Mouse (Mus musculus) embryonic facial prominence, embryonic 11.5 days (tissue): ENCODE data around the gene Gpr1. TPM values are rescaled to one million over a fixed set of nuclear protein-coding genes. Genes with fewer than 3 reads are reported as not detected.

Source experiments
- ATAC-seq: fragments of 200-750 bp; cut with Nextera tagmentation; replicated peaks from 2 replicates; pipeline ENCODE4 v1.8.0; 2017; ENCODE audit warnings: low read depth; ENCODE audit not compliant: insufficient number of reproducible peaks, low FRiP score, low TSS enrichment
- DNase-seq: peaks from one replicate; pipeline ENCODE4 v3.0.0-alpha.2; 2015; ENCODE audit warnings: low spot score
- H3K27ac ChIP-seq: fragments of 300-500 bp; sonication (generic); replicated peaks from 2 replicates; pipeline ENCODE4 v1.5.1; 2014; ENCODE audit warnings: mild to moderate bottlenecking, low read depth, low read length, control low read depth
- H3K27me3 ChIP-seq: fragments of 300-500 bp; sonication (generic); 2 replicates; pipeline ENCODE4 v1.6.1; 2014; ENCODE audit warnings: mild to moderate bottlenecking, low read length, moderate library complexity, mixed read lengths; ENCODE audit not compliant: control insufficient read depth, insufficient read depth
- H3K36me3 ChIP-seq: fragments of 300-500 bp; sonication (generic); replicated peaks from 2 replicates; pipeline ENCODE4 v1.6.1; 2014; ENCODE audit warnings: low read depth, mild to moderate bottlenecking, low read length, moderate library complexity, mixed read lengths; ENCODE audit not compliant: control insufficient read depth, insufficient read depth
- H3K4me1 ChIP-seq: fragments of 300-500 bp; sonication (generic); 2 replicates; pipeline ENCODE4 v1.6.1; 2014; ENCODE audit warnings: low read length, mixed read lengths; ENCODE audit not compliant: control insufficient read depth, insufficient read depth
- H3K4me2 ChIP-seq: fragments of 300-500 bp; sonication (generic); 2 replicates; pipeline ENCODE4 v1.6.1; 2014; ENCODE audit warnings: low read depth, mild to moderate bottlenecking, control low read depth, low read length, moderate library complexity
- H3K4me3 ChIP-seq: fragments of 300-500 bp; sonication (generic); 2 replicates; pipeline ENCODE4 v1.5.1; 2014; ENCODE audit warnings: low read depth, low read length, control low read depth
- H3K9ac ChIP-seq: fragments of 300-500 bp; sonication (generic); replicated peaks from 2 replicates; pipeline ENCODE4 v1.6.1; 2014; ENCODE audit warnings: mild to moderate bottlenecking, control low read depth, low read length
- H3K9me3 ChIP-seq: fragments of 300-500 bp; sonication (generic); replicated peaks from 2 replicates; pipeline ENCODE4 v1.6.1; 2016; ENCODE audit warnings: mild to moderate bottlenecking, low read length, inconsistent platforms, mixed read lengths; ENCODE audit not compliant: control insufficient read depth
- WGBS: fragments of 180-500 bp; shearing (Covaris S2); extraction: QIAGEN DNeasy Blood & Tissue Kit; methylation state at CpG from one replicate; pipeline ENCODE4 v1.1.7; 2014; 5-methylcytosine and 5-hydroxymethylcytosine counted together
- polyA plus RNA-seq: library from polyadenylated mRNA; unstranded; fragments of >200 nt; fragmentation: Nextera tagmentation; extraction: Ambion mirVana; gene quantifications from 2 replicates; pipeline ENCODE4 v1.2.1, GENCODE M21; 2014

Gene Gpr1
- 0.11 and 0.17 TPM in 2 replicates for polyA plus RNA-seq

GRCm38 (mm10) chr1:63214271-63214558, at the start of gene Gpr1:
TSS of gene Gpr1 (minus strand) at chr1:63214543.
- Histone ChIP-seq H3K9ac (no peak within 1 kb of the TSS), H3K27me3 (no peaks in the 10 kb centered on the region), H3K27ac (no peak within 1 kb of the TSS), H3K9me3 (no peaks in the 10 kb centered on the region), H3K36me3 (no peaks in the 10 kb centered on the region), H3K4me1 (no peaks in the 10 kb centered on the region), H3K4me2 (peak within 1 kb of the TSS; percentile 17), H3K4me3 (no peak within 1 kb of the TSS)
- 26% methylated on average over 3 of the region's 3 CpGs for WGBS
- ATAC-seq (no peak), DNase-seq (no peak)

- WGBS: 37% methylated on average over 11 of the region's 11 CpGs
- Histone ChIP-seq H3K9me3 (no peaks in the 10 kb centered on the region), H3K9ac (no peak overlapping the region), H3K4me2 (no peak overlapping the region), H3K36me3 (no peaks in the 10 kb centered on the region), H3K4me3 (no peak overlapping the region), H3K27ac (no peak overlapping the region), H3K4me1 (no peaks in the 10 kb centered on the region), H3K27me3 (peaks cover 27% of the 10 kb centered on the region)
- DNase-seq (peak; percentile 2), ATAC-seq (no peak)
These were observed 49.3 kb upstream of the Gpr1 start for GRCm38 (mm10) chr1:63263671-63264070.

GRCm38 (mm10) chr1:63261041-63261590, 46.8 kb upstream of the Gpr1 start:
- H3K27me3 ChIP-seq: peaks cover 35% of the 10 kb centered on the region
- H3K4me3 ChIP-seq: no peak overlapping the region
- no peak overlapping the region for H3K4me2 ChIP-seq
- no peak overlapping the region for H3K9ac ChIP-seq
- H3K4me1 ChIP-seq: no peaks in the 10 kb centered on the region
- no peak for ATAC-seq
- H3K27ac ChIP-seq: no peak overlapping the region
- H3K9me3 ChIP-seq: no peaks in the 10 kb centered on the region
- H3K36me3 ChIP-seq: no peaks in the 10 kb centered on the region
- DNase-seq: peak; percentile 15
- WGBS: 45% methylated on average over 17 of the region's 17 CpGs

GRCm38 (mm10) chr1:63260742-63261033, 46.3 kb upstream of the Gpr1 start:
- Histone ChIP-seq H3K4me2 (no peak overlapping the region), H3K36me3 (no peaks in the 10 kb centered on the region), H3K9ac (no peak overlapping the region), H3K4me1 (no peaks in the 10 kb centered on the region), H3K9me3 (no peaks in the 10 kb centered on the region), H3K4me3 (no peak overlapping the region), H3K27me3 (peaks cover 39% of the 10 kb centered on the region), H3K27ac (no peak overlapping the region)
- no peak for DNase-seq
- WGBS: 47% methylated on average over 5 of the region's 5 CpGs
- no peak for ATAC-seq

- Histone ChIP-seq H3K4me3 (no peak overlapping the region), H3K9ac (no peak overlapping the region), H3K9me3 (no peaks in the 10 kb centered on the region), H3K4me2 (no peak overlapping the region), H3K4me1 (no peaks in the 10 kb centered on the region), H3K36me3 (no peaks in the 10 kb centered on the region), H3K27ac (no peak overlapping the region), H3K27me3 (peaks cover 41% of the 10 kb centered on the region)
- no peak for DNase-seq
- WGBS: 46% methylated on average over 17 of the region's 17 CpGs
- ATAC-seq: no peak
These were observed 45.8 kb upstream of the Gpr1 start for GRCm38 (mm10) chr1:63259916-63260741.

GRCm38 (mm10) chr1:63259271-63259830, 45.0 kb upstream of the Gpr1 start:
- DNase-seq: no peak
- no peaks in the 10 kb centered on the region for H3K36me3 ChIP-seq
- H3K9ac ChIP-seq: no peak overlapping the region
- H3K27ac ChIP-seq: no peak overlapping the region
- no peaks in the 10 kb centered on the region for H3K9me3 ChIP-seq
- no peak overlapping the region for H3K4me3 ChIP-seq
- no peak overlapping the region for H3K4me2 ChIP-seq
- peaks cover 37% of the 10 kb centered on the region for H3K27me3 ChIP-seq
- 53% methylated on average over 11 of the region's 11 CpGs for WGBS
- no peak for ATAC-seq
- H3K4me1 ChIP-seq: no peaks in the 10 kb centered on the region

- H3K27me3 ChIP-seq: peaks cover 34% of the 10 kb centered on the region
- WGBS: 61% methylated on average over 2 of the region's 2 CpGs
- ATAC-seq: no peak
- DNase-seq: peak; percentile 0
- H3K9me3 ChIP-seq: no peaks in the 10 kb centered on the region
- no peak overlapping the region for H3K27ac ChIP-seq
- no peak overlapping the region for H3K4me3 ChIP-seq
- no peaks in the 10 kb centered on the region for H3K4me1 ChIP-seq
- no peak overlapping the region for H3K9ac ChIP-seq
- no peak overlapping the region for H3K4me2 ChIP-seq
- H3K36me3 ChIP-seq: no peaks in the 10 kb centered on the region
These were observed 44.2 kb upstream of the Gpr1 start for GRCm38 (mm10) chr1:63258501-63258900.

GRCm38 (mm10) chr1:63256083-63256482, 41.7 kb upstream of the Gpr1 start:
- H3K27ac ChIP-seq: no peak overlapping the region
- WGBS: 14% methylated on average over 5 of the region's 5 CpGs
- no peak overlapping the region for H3K4me2 ChIP-seq
- H3K4me1 ChIP-seq: no peaks in the 10 kb centered on the region
- H3K4me3 ChIP-seq: no peak overlapping the region
- no peaks in the 10 kb centered on the region for H3K36me3 ChIP-seq
- no peak for ATAC-seq
- H3K27me3 ChIP-seq: peaks cover 30% of the 10 kb centered on the region
- peak; percentile 58 for DNase-seq
- H3K9ac ChIP-seq: no peak overlapping the region
- H3K9me3 ChIP-seq: no peaks in the 10 kb centered on the region
